In the genomic region with DNA sequence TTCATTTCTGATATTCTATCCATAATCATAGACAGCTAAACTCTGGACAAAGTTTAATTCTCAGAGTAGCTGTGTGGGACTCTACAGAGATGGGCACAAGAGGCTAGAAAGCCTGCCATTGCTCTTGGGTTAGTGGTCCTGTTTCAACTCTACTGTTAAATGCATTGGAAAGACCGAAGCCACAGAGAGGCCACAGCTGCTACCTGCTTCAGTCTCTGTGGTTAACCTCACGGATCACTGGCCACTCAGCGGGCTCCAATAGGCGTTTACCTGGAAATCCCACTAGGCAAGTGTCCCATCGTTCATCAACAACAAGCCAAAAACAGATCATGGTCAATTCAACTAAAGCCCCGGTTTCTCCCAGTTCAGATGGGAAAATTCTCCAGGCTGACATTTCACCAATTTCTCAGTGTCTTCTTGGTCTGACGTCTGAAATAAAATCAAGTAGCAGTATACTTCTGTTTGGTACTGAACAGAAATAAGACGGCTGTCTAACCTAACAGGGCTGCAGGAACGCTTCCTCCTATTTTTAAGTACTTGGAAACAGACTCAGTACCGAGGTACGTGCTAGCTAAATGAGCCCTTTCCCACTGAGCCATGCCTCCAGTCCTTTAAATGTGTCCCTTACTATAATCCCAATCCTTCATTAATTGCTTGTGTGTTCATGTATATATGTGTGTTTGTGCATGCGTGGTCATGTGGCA, we compare ENCODE assay signal across 26 mouse cellular contexts.
DNase-seq lines count a peak whose midpoint lies in the region; ATAC-seq and TF ChIP-seq lines count a peak whose summit lies in the region.
"Had no signal": no experiment of that assay in that cellular context is flagged by ENCODE, and none has a peak within 500 bp of the region (broad histone marks: within the 10 kb centered on the region; RNA-seq: fewer than 3 reads in every experiment).

No protein-coding gene starts in this region.

- no peak for TF ChIP-seq CTCF in gastrocnemius, adult 2 months (IDR thresholded peaks at IDR 0.05)

- peak; percentile 10 for DNase-seq in forebrain, embryonic 11.5 days (ENCODE audit: low spot score)
- DNase-seq in neural tube, embryonic 10.5 days (ENCODE audit: extremely low spot score, low spot score), result no peak
- DNase-seq in splenic B cell, adult 2 months (ENCODE audit: low read depth, low spot score), result peak; percentile 42
- DNase-seq in gastrocnemius, adult 2 months, result no peak
- DNase-seq: adrenal gland, postnatal 25 days; cerebellum, adult 9-11 months; gastrocnemius, postnatal 36 days; kidney, adult 11 months; liver; lung, postnatal 36 days; right cerebral cortex, postnatal 25 days; thymus, adult 2 months; thymus, postnatal 4 days had no signal

- no peaks in the 10 kb centered on the region for H3K27me3 ChIP-seq in forebrain, embryonic 11.5 days (ENCODE audit: control insufficient read depth, insufficient read depth, low read length)
- H3K27me3 ChIP-seq in forebrain, embryonic 15.5 days, result no peaks in the 10 kb centered on the region
- H3K27me3 ChIP-seq in neural tube, embryonic 12.5 days (replicated peaks), result no peaks in the 10 kb centered on the region
- no peaks in the 10 kb centered on the region for H3K27me3 ChIP-seq in splenic B cell, adult 2 months (ENCODE audit: control insufficient read depth, insufficient read depth, low read length, poor library complexity, severe bottlenecking)
- no peaks in the 10 kb centered on the region for H3K27me3 ChIP-seq in kidney, embryonic 16.5 days (ENCODE audit: insufficient read depth, low read length)
- H3K27me3 ChIP-seq: heart, embryonic 15.5 days; liver, embryonic 15.5 days; lung, embryonic 15.5 days; stomach, embryonic 15.5 days had no signal

- H3K9ac ChIP-seq in forebrain, embryonic 11.5 days (ENCODE audit: low read length), result no peak overlapping the region
- no peak overlapping the region for H3K9ac ChIP-seq in forebrain, embryonic 15.5 days (replicated peaks)
- no peak overlapping the region for H3K9ac ChIP-seq in neural tube, embryonic 12.5 days
- H3K9ac ChIP-seq in kidney, embryonic 16.5 days (replicated peaks; ENCODE audit: low read length), result no peak overlapping the region
- H3K9ac ChIP-seq: heart, embryonic 15.5 days; liver, embryonic 15.5 days; lung, embryonic 15.5 days; stomach, embryonic 15.5 days had no signal

- no peaks in the 10 kb centered on the region for H3K4me1 ChIP-seq in forebrain, embryonic 11.5 days (replicated peaks; ENCODE audit: control insufficient read depth, insufficient read depth, low read length)
- peaks cover 7% of the 10 kb centered on the region; the same call in 1 of the 2 replicates for H3K4me1 ChIP-seq in forebrain, embryonic 15.5 days
- H3K4me1 ChIP-seq in neural tube, embryonic 12.5 days, result peaks cover 9% of the 10 kb centered on the region; the same call in 1 of the 2 replicates
- peaks cover 4% of the 10 kb centered on the region; the same call in 1 of the 2 replicates for H3K4me1 ChIP-seq in kidney, embryonic 16.5 days (ENCODE audit: insufficient read depth, low read length)
- H3K4me1 ChIP-seq: heart, embryonic 15.5 days; liver, embryonic 15.5 days; stomach, embryonic 15.5 days had no signal

- no peaks in the 10 kb centered on the region for H3K9me3 ChIP-seq in forebrain, embryonic 11.5 days (ENCODE audit: control insufficient read depth, low read length)
- no peaks in the 10 kb centered on the region for H3K9me3 ChIP-seq in forebrain, embryonic 15.5 days
- no peaks in the 10 kb centered on the region for H3K9me3 ChIP-seq in neural tube, embryonic 12.5 days
- no peaks in the 10 kb centered on the region for H3K9me3 ChIP-seq in kidney, embryonic 16.5 days (ENCODE audit: low read length)
- H3K9me3 ChIP-seq: heart, embryonic 15.5 days; hindbrain, embryonic 10.5 days; limb, embryonic 10.5 days; liver, embryonic 15.5 days; lung, embryonic 15.5 days; stomach, embryonic 15.5 days had no signal

- no peak overlapping the region for H3K27ac ChIP-seq in forebrain, embryonic 11.5 days (ENCODE audit: low read depth, low read length)
- no peak overlapping the region for H3K27ac ChIP-seq in forebrain, embryonic 15.5 days (replicated peaks)
- H3K27ac ChIP-seq in neural tube, embryonic 12.5 days, result 0 out of 2 replicates have a peak overlapping the region, but pooled peaks have one; percentile 5
- no peak overlapping the region for H3K27ac ChIP-seq in kidney, embryonic 16.5 days (ENCODE audit: low read length)
- no peak overlapping the region for H3K27ac ChIP-seq in gastrocnemius, adult 2 months
- H3K27ac ChIP-seq: heart, embryonic 15.5 days; hindbrain, embryonic 10.5 days; kidney, postnatal 0 days; limb, embryonic 10.5 days; liver, embryonic 15.5 days; lung, embryonic 15.5 days; midbrain, embryonic 10.5 days; stomach, embryonic 15.5 days had no signal

- no peak overlapping the region for H3K4me2 ChIP-seq in forebrain, embryonic 11.5 days (ENCODE audit: low read depth, low read length, severe bottlenecking)
- no peak overlapping the region for H3K4me2 ChIP-seq in forebrain, embryonic 15.5 days (replicated peaks)
- no peak overlapping the region for H3K4me2 ChIP-seq in neural tube, embryonic 12.5 days (replicated peaks)
- no peak overlapping the region for H3K4me2 ChIP-seq in kidney, embryonic 16.5 days (replicated peaks; ENCODE audit: low read depth, low read length)
- H3K4me2 ChIP-seq: heart, embryonic 15.5 days; liver, embryonic 15.5 days; lung, embryonic 15.5 days; stomach, embryonic 15.5 days had no signal

- 88% methylated on average over 12 of the region's 12 CpGs for WGBS in forebrain, embryonic 11.5 days
- WGBS in forebrain, embryonic 15.5 days, result 83% methylated on average over 12 of the region's 12 CpGs
- 86% methylated on average over 12 of the region's 12 CpGs for WGBS in neural tube, embryonic 12.5 days
- 69% methylated on average over 12 of the region's 12 CpGs for WGBS in kidney, embryonic 16.5 days

- H3K4me3 ChIP-seq in forebrain, embryonic 11.5 days (ENCODE audit: low read depth, low read length), result no peak overlapping the region
- no peak overlapping the region for H3K4me3 ChIP-seq in forebrain, embryonic 15.5 days
- H3K4me3 ChIP-seq in neural tube, embryonic 12.5 days, result no peak overlapping the region
- H3K4me3 ChIP-seq in kidney, embryonic 16.5 days (ENCODE audit: low read length), result no peak overlapping the region
- H3K4me3 ChIP-seq in gastrocnemius, adult 2 months, result no peak overlapping the region
- H3K4me3 ChIP-seq: heart, embryonic 15.5 days; hindbrain, embryonic 10.5 days; limb, embryonic 10.5 days; liver, embryonic 15.5 days; lung, embryonic 15.5 days; midbrain, embryonic 10.5 days; stomach, embryonic 15.5 days had no signal

- intact Hi-C loops in gastrocnemius, adult 2 months (cut with DNase I), result no loop called here

- no peak for ATAC-seq in forebrain, embryonic 11.5 days (replicated peaks; ENCODE audit: low FRiP score)
- no peak for ATAC-seq in forebrain, embryonic 15.5 days (replicated peaks)
- no peak for ATAC-seq in neural tube, embryonic 12.5 days (ENCODE audit: low FRiP score, low read depth)
- ATAC-seq in common myeloid progenitor, adult 5-6 weeks (replicated peaks; ENCODE audit: low read depth, poor library complexity, severe bottlenecking), result peak; percentile 23; the same call in 1 of the 2 replicates
- no peak for ATAC-seq in kidney, embryonic 16.5 days (ENCODE audit: low FRiP score, low TSS enrichment)
- ATAC-seq: forebrain, embryonic 16.5 days had no signal

- no peaks in the 10 kb centered on the region for H3K36me3 ChIP-seq in forebrain, embryonic 11.5 days (ENCODE audit: control insufficient read depth, insufficient read depth, low read length)
- H3K36me3 ChIP-seq in forebrain, embryonic 15.5 days, result no peaks in the 10 kb centered on the region
- H3K36me3 ChIP-seq in neural tube, embryonic 12.5 days, result no peaks in the 10 kb centered on the region
- H3K36me3 ChIP-seq in splenic B cell, adult 2 months (ENCODE audit: control insufficient read depth, insufficient read depth, low read length, poor library complexity, severe bottlenecking), result no peaks in the 10 kb centered on the region
- no peaks in the 10 kb centered on the region for H3K36me3 ChIP-seq in kidney, embryonic 16.5 days (ENCODE audit: insufficient read depth, low read length)
- H3K36me3 ChIP-seq: heart, embryonic 15.5 days; hindbrain, embryonic 10.5 days; limb, embryonic 10.5 days; liver, embryonic 15.5 days; lung, embryonic 15.5 days; midbrain, embryonic 10.5 days; stomach, embryonic 15.5 days had no signal

Comparison
In these comparisons a context has a peak if more than half of its experiments do, and no peak if none do; other contexts are left out.
1. DNase-seq: peak in forebrain, embryonic 11.5 days (single experiment) and splenic B cell, adult 2 months (single experiment); none in neural tube, embryonic 10.5 days (single experiment) and gastrocnemius, adult 2 months (single experiment).